Mouse (Mus musculus): ENCODE results near the gene 2310057M21Rik. TPM values are rescaled to one million over a fixed set of nuclear protein-coding genes. Genes with fewer than 3 reads are reported as not detected.

Gene 2310057M21Rik
- polyA plus RNA-seq, 1 experiment, result 5.8 TPM

GRCm38 (mm10) chr7:131337502-131338068 lies 25.0 kb downstream of the 2310057M21Rik start:
- WGBS, result 81% methylated on average over 8 of the region's 8 CpGs
- Histone ChIP-seq H3K4me3 (replicated peaks; ENCODE audit: control insufficient read depth, low read depth, low read length) (no peak overlapping the region), H3K4me1 (ENCODE audit: control insufficient read depth, insufficient read depth, low read length) (no peaks in the 10 kb centered on the region), H3K27ac (ENCODE audit: control insufficient read depth, insufficient read depth, low read depth, low read length, poor library complexity) (no peak overlapping the region)
- TF ChIP-seq POLR2A (IDR thresholded peaks at IDR 0.05; ENCODE audit: borderline replicate concordance, control insufficient read depth, low read depth, low read length) (no peak), CTCF (IDR thresholded peaks at IDR 0.05; ENCODE audit: control insufficient read depth, insufficient read depth, low read length) (no peak)

DNA sequence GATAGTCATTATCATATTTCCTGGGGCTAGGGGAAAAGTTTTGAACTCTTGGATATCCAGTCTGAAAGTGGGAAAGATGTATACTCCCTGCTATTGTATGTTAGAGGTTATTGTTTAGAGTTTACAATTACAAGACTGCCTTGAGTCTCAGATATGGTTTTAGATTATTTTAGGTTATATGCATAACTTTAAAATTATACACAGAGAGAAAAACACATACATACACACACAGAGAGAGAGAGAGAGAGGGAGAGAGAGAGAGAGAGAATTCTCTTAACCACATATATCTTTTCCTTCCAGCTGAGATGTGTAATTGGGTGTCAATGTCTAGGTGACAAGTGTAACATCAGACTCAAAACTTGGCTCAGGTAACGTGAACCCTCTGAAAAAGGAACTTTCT lies 29.0 kb downstream of the 2310057M21Rik start, which contains the start of gene Fam24a:
Gene Fam24a (plus strand): TSS at position 301 of the 400 bp plus-strand sequence.
- 45% methylated on average over 1 of the region's 1 CpGs for WGBS
- H3K4me3 ChIP-seq (replicated peaks; ENCODE audit: control insufficient read depth, low read depth, low read length), result no peak within 1 kb of the TSS
- no peak within 1 kb of the TSS for H3K27ac ChIP-seq (ENCODE audit: control insufficient read depth, insufficient read depth, low read depth, low read length, poor library complexity)
- H3K4me1 ChIP-seq (ENCODE audit: control insufficient read depth, insufficient read depth, low read length), result no peaks in the 10 kb centered on the region
- TF ChIP-seq CTCF (IDR thresholded peaks at IDR 0.05; ENCODE audit: control insufficient read depth, insufficient read depth, low read length) (no peak), POLR2A (IDR thresholded peaks at IDR 0.05; ENCODE audit: borderline replicate concordance, control insufficient read depth, low read depth, low read length) (no peak)

- TF ChIP-seq CTCF (IDR thresholded peaks at IDR 0.05; ENCODE audit: control insufficient read depth, insufficient read depth, low read length) (no peak), POLR2A (IDR thresholded peaks at IDR 0.05; ENCODE audit: borderline replicate concordance, control insufficient read depth, low read depth, low read length) (no peak)
- Histone ChIP-seq H3K4me3 (replicated peaks; ENCODE audit: control insufficient read depth, low read depth, low read length) (no peak overlapping the region), H3K27ac (ENCODE audit: control insufficient read depth, insufficient read depth, low read depth, low read length, poor library complexity) (no peak overlapping the region), H3K4me1 (ENCODE audit: control insufficient read depth, insufficient read depth, low read length) (no peaks in the 10 kb centered on the region)
- 59% methylated on average over 2 of the region's 2 CpGs for WGBS
Observed at GRCm38 (mm10) chr7:131331688-131332087, 30.9 kb downstream of the 2310057M21Rik start.

- no peaks in the 10 kb centered on the region for H3K4me1 ChIP-seq (ENCODE audit: control insufficient read depth, insufficient read depth, low read length)
- no peak for TF ChIP-seq CTCF (IDR thresholded peaks at IDR 0.05; ENCODE audit: control insufficient read depth, insufficient read depth, low read length)
- no peak for TF ChIP-seq POLR2A (IDR thresholded peaks at IDR 0.05; ENCODE audit: borderline replicate concordance, control insufficient read depth, low read depth, low read length)
- H3K27ac ChIP-seq (ENCODE audit: control insufficient read depth, insufficient read depth, low read depth, low read length, poor library complexity), result no peak within 1 kb of the TSS
- WGBS, result 81% methylated on average over 5 of the region's 5 CpGs
- H3K4me3 ChIP-seq (replicated peaks; ENCODE audit: control insufficient read depth, low read depth, low read length), result no peak within 1 kb of the TSS
Observed at GRCm38 (mm10) chr7:131329416-131329815, 33.1 kb downstream of the 2310057M21Rik start, which contains the start of gene Fam24b. Gene Fam24b, minus strand, starts transcription at chr7:131329516.

DNA sequence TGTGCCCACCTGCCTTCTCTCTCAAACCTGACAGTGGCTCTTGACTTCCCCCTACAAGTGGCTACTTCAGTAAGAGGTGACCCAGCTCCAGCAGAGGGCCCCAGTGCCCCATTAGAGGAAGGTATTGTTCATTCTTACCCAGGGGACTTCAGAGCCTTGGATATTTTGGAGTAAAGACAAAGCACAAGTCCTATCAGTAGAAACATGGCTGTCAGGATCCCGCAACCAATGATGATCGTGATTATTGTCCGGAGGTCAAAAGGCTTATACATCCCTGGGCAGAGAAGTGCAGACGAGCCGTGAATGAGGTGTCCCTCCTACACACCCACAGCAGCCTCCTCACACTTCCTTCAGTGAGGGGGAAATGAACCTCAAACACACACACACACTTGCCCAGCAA lies 35.5 kb downstream of the 2310057M21Rik start:
- Histone ChIP-seq H3K4me3 (replicated peaks; ENCODE audit: control insufficient read depth, low read depth, low read length) (no peak overlapping the region), H3K4me1 (ENCODE audit: control insufficient read depth, insufficient read depth, low read length) (no peaks in the 10 kb centered on the region), H3K27ac (ENCODE audit: control insufficient read depth, insufficient read depth, low read depth, low read length, poor library complexity) (no peak overlapping the region)
- TF ChIP-seq POLR2A (IDR thresholded peaks at IDR 0.05; ENCODE audit: borderline replicate concordance, control insufficient read depth, low read depth, low read length), result no peak
- no peak for TF ChIP-seq CTCF (IDR thresholded peaks at IDR 0.05; ENCODE audit: control insufficient read depth, insufficient read depth, low read length)
- 84% methylated on average over 5 of the region's 5 CpGs for WGBS

DNA sequence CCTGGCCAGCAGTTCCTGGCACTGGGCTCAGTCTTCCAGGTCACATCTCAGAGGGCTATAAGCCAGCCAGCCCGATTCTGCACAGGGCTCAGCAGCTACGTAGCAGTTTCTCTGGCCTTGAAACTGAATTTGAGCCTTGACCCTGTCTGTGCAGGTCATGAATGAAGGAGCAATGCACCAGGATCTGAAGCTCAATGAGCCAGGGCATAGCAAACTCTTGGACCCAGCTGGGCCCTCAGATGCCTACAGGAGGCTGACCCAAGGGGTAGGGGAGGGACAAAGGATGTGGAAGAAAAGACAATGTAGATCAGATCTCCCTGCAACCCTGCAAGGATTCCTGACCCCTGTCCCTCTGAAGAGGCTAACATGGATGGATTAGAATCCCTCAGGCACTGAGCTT lies 40.4 kb downstream of the 2310057M21Rik start, which contains the start of gene Cuzd1:
Gene Cuzd1 (minus strand): TSS at position 101 of the 400 bp plus-strand sequence.
- Histone ChIP-seq H3K4me1 (ENCODE audit: control insufficient read depth, insufficient read depth, low read length) (no peaks in the 10 kb centered on the region), H3K4me3 (replicated peaks; ENCODE audit: control insufficient read depth, low read depth, low read length) (no peak within 1 kb of the TSS), H3K27ac (ENCODE audit: control insufficient read depth, insufficient read depth, low read depth, low read length, poor library complexity) (no peak within 1 kb of the TSS)
- TF ChIP-seq CTCF (IDR thresholded peaks at IDR 0.05; ENCODE audit: control insufficient read depth, insufficient read depth, low read length) (no peak), POLR2A (IDR thresholded peaks at IDR 0.05; ENCODE audit: borderline replicate concordance, control insufficient read depth, low read depth, low read length) (no peak)
- WGBS, result 74% methylated on average over 2 of the region's 2 CpGs

- 85% methylated on average over 5 of the region's 7 CpGs for WGBS
- H3K4me3 ChIP-seq (replicated peaks; ENCODE audit: control insufficient read depth, low read depth, low read length), result no peak overlapping the region
- TF ChIP-seq POLR2A (IDR thresholded peaks at IDR 0.05; ENCODE audit: borderline replicate concordance, control insufficient read depth, low read depth, low read length), result no peak
- no peak for TF ChIP-seq CTCF (IDR thresholded peaks at IDR 0.05; ENCODE audit: control insufficient read depth, insufficient read depth, low read length)
- no peak overlapping the region for H3K27ac ChIP-seq (ENCODE audit: control insufficient read depth, insufficient read depth, low read depth, low read length, poor library complexity)
- H3K4me1 ChIP-seq (ENCODE audit: control insufficient read depth, insufficient read depth, low read length), result no peaks in the 10 kb centered on the region
Observed at GRCm38 (mm10) chr7:131318340-131318739, 44.2 kb downstream of the 2310057M21Rik start.

DNA sequence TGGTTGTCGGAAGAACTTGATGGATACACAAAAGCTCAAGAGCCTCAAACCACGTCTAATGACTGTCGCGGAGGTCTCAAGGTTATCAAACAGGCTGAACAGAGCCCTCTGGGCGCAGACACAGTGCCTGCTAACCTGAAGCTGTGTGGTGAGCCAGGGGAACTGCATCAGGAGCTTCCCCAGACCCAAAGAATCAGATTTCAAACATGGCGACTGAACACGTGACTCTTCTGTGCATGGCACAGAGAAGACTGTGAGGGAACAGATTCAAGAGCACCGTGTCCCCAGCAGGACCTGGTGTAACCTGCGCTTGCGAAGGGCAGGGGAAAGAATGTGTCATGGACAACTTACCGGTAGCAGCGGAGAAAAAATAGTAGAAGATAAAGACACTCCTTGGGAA lies 45.0 kb downstream of the 2310057M21Rik start:
- TF ChIP-seq POLR2A (IDR thresholded peaks at IDR 0.05; ENCODE audit: borderline replicate concordance, control insufficient read depth, low read depth, low read length) (no peak), CTCF (IDR thresholded peaks at IDR 0.05; ENCODE audit: control insufficient read depth, insufficient read depth, low read length) (no peak)
- Histone ChIP-seq H3K4me3 (replicated peaks; ENCODE audit: control insufficient read depth, low read depth, low read length) (no peak overlapping the region), H3K4me1 (ENCODE audit: control insufficient read depth, insufficient read depth, low read length) (no peaks in the 10 kb centered on the region), H3K27ac (ENCODE audit: control insufficient read depth, insufficient read depth, low read depth, low read length, poor library complexity) (no peak overlapping the region)
- 69% methylated on average over 12 of the region's 12 CpGs for WGBS

Measured in bone marrow, adult 2 months (tissue).